Mouse (Mus musculus): Measurements from ENCODE around the gene Cox15. TPM values are rescaled to one million over a fixed set of nuclear protein-coding genes. Genes with fewer than 3 reads are reported as not detected.

Gene Cox15
- polyA plus RNA-seq, 1 experiment from 2014 or later, result 11.9 TPM

GRCm38 (mm10) chr19:43754872-43755271 lies 2.1 kb upstream of the Cox15 start:
- no peak overlapping the region for H3K4me2 ChIP-seq
- H3K27me3 ChIP-seq (replicated peaks), result no peaks in the 10 kb centered on the region
- 80% methylated on average over 2 of the region's 2 CpGs for WGBS
- H3K9ac ChIP-seq (replicated peaks), result no peak overlapping the region
- H3K4me3 ChIP-seq (replicated peaks), result no peak overlapping the region
- H3K9me3 ChIP-seq (replicated peaks), result no peaks in the 10 kb centered on the region
- H3K36me3 ChIP-seq, result 0 out of 2 replicates have a peak, but pooled peaks cover 5% of the 10 kb centered on the region
- peaks cover 19% of the 10 kb centered on the region for H3K4me1 ChIP-seq
- no peak for ATAC-seq (ENCODE audit: low FRiP score)
- H3K27ac ChIP-seq (replicated peaks), result no peak overlapping the region

GRCm38 (mm10) chr19:43754237-43754636 lies 1.4 kb upstream of the Cox15 start:
- 73% methylated on average over 2 of the region's 2 CpGs for WGBS
- ATAC-seq (ENCODE audit: low FRiP score), result no peak

GRCm38 (mm10) chr19:43753226-43753835 lies 531 bp upstream of the Cox15 start:
- WGBS, result 1% methylated on average over 23 of the region's 24 CpGs
- H3K9ac ChIP-seq (replicated peaks), result peak overlapping the region; percentile 83
- peak overlapping the region; percentile 97 for H3K27ac ChIP-seq (replicated peaks)
- H3K9me3 ChIP-seq (replicated peaks), result no peaks in the 10 kb centered on the region
- peaks cover 19% of the 10 kb centered on the region for H3K4me1 ChIP-seq
- peak overlapping the region; percentile 70 for H3K4me2 ChIP-seq
- peak; percentile 89 for ATAC-seq (ENCODE audit: low FRiP score)
- peaks cover 16% of the 10 kb centered on the region for H3K36me3 ChIP-seq
- no peaks in the 10 kb centered on the region for H3K27me3 ChIP-seq (replicated peaks)
- peak overlapping the region; percentile 81 for H3K4me3 ChIP-seq (replicated peaks)

More at GRCm38 (mm10) chr19:43754237-43754636, 1.4 kb upstream of the Cox15 start:
- H3K4me3 ChIP-seq (replicated peaks), result no peak overlapping the region
- no peak overlapping the region for H3K27ac ChIP-seq (replicated peaks)
- no peak overlapping the region for H3K9ac ChIP-seq (replicated peaks)
- no peaks in the 10 kb centered on the region for H3K9me3 ChIP-seq (replicated peaks)
- peaks cover 19% of the 10 kb centered on the region for H3K4me1 ChIP-seq
- H3K27me3 ChIP-seq (replicated peaks), result no peaks in the 10 kb centered on the region
- H3K4me2 ChIP-seq, result no peak overlapping the region
- peaks cover 7% of the 10 kb centered on the region; the same call in 1 of the 2 replicates for H3K36me3 ChIP-seq

GRCm38 (mm10) chr19:43750008-43750407 lies 2.8 kb downstream of the Cox15 start:
- Histone ChIP-seq H3K27ac (replicated peaks) (no peak overlapping the region), H3K4me1 (peaks cover 19% of the 10 kb centered on the region), H3K4me2 (no peak overlapping the region), H3K27me3 (replicated peaks) (no peaks in the 10 kb centered on the region), H3K4me3 (replicated peaks) (no peak overlapping the region), H3K9me3 (replicated peaks) (no peaks in the 10 kb centered on the region), H3K9ac (replicated peaks) (no peak overlapping the region), H3K36me3 (peaks cover 47% of the 10 kb centered on the region)
- no peak for ATAC-seq (ENCODE audit: low FRiP score)
- WGBS, result 95% methylated on average over 2 of the region's 2 CpGs

GRCm38 (mm10) chr19:43747877-43748276 lies 4.9 kb downstream of the Cox15 start:
- no peaks in the 10 kb centered on the region for H3K27me3 ChIP-seq (replicated peaks)
- WGBS, result 97% methylated on average over 4 of the region's 4 CpGs
- no peak overlapping the region for H3K9ac ChIP-seq (replicated peaks)
- no peak overlapping the region for H3K4me3 ChIP-seq (replicated peaks)
- H3K36me3 ChIP-seq, result peaks cover 64% of the 10 kb centered on the region
- no peak for ATAC-seq (ENCODE audit: low FRiP score)
- H3K27ac ChIP-seq (replicated peaks), result no peak overlapping the region
- no peak overlapping the region for H3K4me2 ChIP-seq
- H3K4me1 ChIP-seq, result peaks cover 12% of the 10 kb centered on the region
- no peaks in the 10 kb centered on the region for H3K9me3 ChIP-seq (replicated peaks)

GRCm38 (mm10) chr19:43745740-43746139 lies 7.1 kb downstream of the Cox15 start:
- Histone ChIP-seq H3K27me3 (replicated peaks) (no peaks in the 10 kb centered on the region), H3K4me1 (no peaks in the 10 kb centered on the region), H3K9ac (replicated peaks) (no peak overlapping the region), H3K4me3 (replicated peaks) (no peak overlapping the region), H3K4me2 (no peak overlapping the region), H3K27ac (replicated peaks) (no peak overlapping the region), H3K36me3 (peaks cover 79% of the 10 kb centered on the region), H3K9me3 (replicated peaks) (no peaks in the 10 kb centered on the region)
- ATAC-seq (ENCODE audit: low FRiP score), result no peak
- 95% methylated on average over 3 of the region's 3 CpGs for WGBS

GRCm38 (mm10) chr19:43743401-43743800 lies 9.4 kb downstream of the Cox15 start:
- Histone ChIP-seq H3K4me3 (replicated peaks) (no peak overlapping the region), H3K27ac (replicated peaks) (no peak overlapping the region), H3K4me1 (no peaks in the 10 kb centered on the region), H3K36me3 (peaks cover 85% of the 10 kb centered on the region), H3K9ac (replicated peaks) (no peak overlapping the region), H3K9me3 (replicated peaks) (no peaks in the 10 kb centered on the region), H3K27me3 (replicated peaks) (no peaks in the 10 kb centered on the region), H3K4me2 (no peak overlapping the region)
- ATAC-seq (ENCODE audit: low FRiP score), result no peak
- WGBS, result 97% methylated on average over 7 of the region's 7 CpGs

- Histone ChIP-seq H3K4me2 (no peak overlapping the region), H3K36me3 (peaks cover 82% of the 10 kb centered on the region), H3K27me3 (replicated peaks) (no peaks in the 10 kb centered on the region), H3K9me3 (replicated peaks) (no peaks in the 10 kb centered on the region), H3K4me1 (no peaks in the 10 kb centered on the region), H3K4me3 (replicated peaks) (no peak overlapping the region), H3K9ac (replicated peaks) (no peak overlapping the region), H3K27ac (replicated peaks) (no peak overlapping the region)
- no peak for ATAC-seq (ENCODE audit: low FRiP score)
- WGBS, result 94% methylated on average over 10 of the region's 10 CpGs
These were observed 14.4 kb downstream of the Cox15 start for GRCm38 (mm10) chr19:43738409-43738808.

GRCm38 (mm10) chr19:43731157-43731556 lies 21.6 kb downstream of the Cox15 start:
- Histone ChIP-seq H3K36me3 (peaks cover 57% of the 10 kb centered on the region), H3K9ac (replicated peaks) (no peak overlapping the region), H3K4me1 (no peaks in the 10 kb centered on the region), H3K4me3 (replicated peaks) (no peak overlapping the region), H3K9me3 (replicated peaks) (no peaks in the 10 kb centered on the region), H3K27ac (replicated peaks) (no peak overlapping the region), H3K27me3 (replicated peaks) (no peaks in the 10 kb centered on the region), H3K4me2 (no peak overlapping the region)
- no peak for ATAC-seq (ENCODE audit: low FRiP score)
- WGBS, result 69% methylated on average over 7 of the region's 7 CpGs

- WGBS, result 43% methylated on average over 8 of the region's 8 CpGs
- H3K4me3 ChIP-seq (replicated peaks), result no peak overlapping the region
- H3K9me3 ChIP-seq (replicated peaks), result no peaks in the 10 kb centered on the region
- H3K4me1 ChIP-seq, result no peaks in the 10 kb centered on the region
- H3K36me3 ChIP-seq, result peaks cover 60% of the 10 kb centered on the region
- no peak for ATAC-seq (ENCODE audit: low FRiP score)
- no peaks in the 10 kb centered on the region for H3K27me3 ChIP-seq (replicated peaks)
- H3K4me2 ChIP-seq, result peak overlapping the region; percentile 34
- no peak overlapping the region for H3K27ac ChIP-seq (replicated peaks)
- no peak overlapping the region for H3K9ac ChIP-seq (replicated peaks)
These were observed 22.8 kb downstream of the Cox15 start for GRCm38 (mm10) chr19:43730037-43730428.

GRCm38 (mm10) chr19:43729296-43730036 lies 23.3 kb downstream of the Cox15 start:
- Histone ChIP-seq H3K36me3 (peaks cover 57% of the 10 kb centered on the region), H3K4me3 (replicated peaks) (no peak overlapping the region; the same call in 1 of the 2 replicates), H3K4me1 (no peaks in the 10 kb centered on the region), H3K9me3 (replicated peaks) (no peaks in the 10 kb centered on the region), H3K27ac (replicated peaks) (no peak overlapping the region), H3K27me3 (replicated peaks) (no peaks in the 10 kb centered on the region), H3K4me2 (peak overlapping the region; percentile 34), H3K9ac (replicated peaks) (no peak overlapping the region)
- WGBS, result 42% methylated on average over 22 of the region's 22 CpGs
- ATAC-seq (ENCODE audit: low FRiP score), result no peak

GRCm38 (mm10) chr19:43726510-43727146 lies 26.2 kb downstream of the Cox15 start:
- ATAC-seq (ENCODE audit: low FRiP score), result no peak
- Histone ChIP-seq H3K4me3 (replicated peaks) (no peak overlapping the region), H3K27me3 (replicated peaks) (no peaks in the 10 kb centered on the region), H3K27ac (replicated peaks) (no peak overlapping the region), H3K36me3 (peaks cover 63% of the 10 kb centered on the region), H3K4me1 (no peaks in the 10 kb centered on the region), H3K9ac (replicated peaks) (no peak overlapping the region), H3K4me2 (no peak overlapping the region), H3K9me3 (replicated peaks) (no peaks in the 10 kb centered on the region)
- WGBS, result 72% methylated on average over 15 of the region's 15 CpGs
